24 mouse cellular contexts compared by ENCODE assay signal in the genomic region with DNA sequence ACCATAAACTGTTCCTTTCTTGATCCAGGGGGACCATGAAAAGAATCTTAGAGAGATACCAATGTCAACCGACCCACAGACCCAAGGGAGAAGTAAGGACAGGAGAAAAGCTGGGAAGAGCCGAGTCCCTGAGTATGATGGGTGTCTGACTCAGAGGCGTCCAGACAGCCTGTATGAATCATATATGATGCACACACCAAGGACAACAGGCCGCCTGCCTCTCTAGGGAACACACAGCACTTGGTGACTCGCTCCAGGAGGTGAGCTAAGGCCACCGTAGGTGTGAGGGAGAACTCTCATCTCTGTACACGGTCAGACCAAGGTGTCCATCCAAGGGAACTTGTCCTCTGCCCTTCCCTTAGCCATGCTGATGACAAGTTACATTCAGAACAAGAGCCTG. TPM values are rescaled to one million over a fixed set of nuclear protein-coding genes. Genes with fewer than 3 reads are reported as not detected.
DNase-seq lines count a peak whose midpoint lies in the region; ATAC-seq and TF ChIP-seq lines count a peak whose summit lies in the region.
"Had no signal": no experiment of that assay in that cellular context is flagged by ENCODE, and none has a peak within 500 bp of the region (broad histone marks: within the 10 kb centered on the region; RNA-seq: fewer than 3 reads in every experiment).

No protein-coding gene starts in this region.

- DNase-seq in frontal cortex, postnatal 10 days (ENCODE audit: low spot score in 2 of 2) = no peak
- peak; percentile 43 for DNase-seq in NIH3T3 (ENCODE audit: low read depth)
- peak; percentile 64 to 70 for DNase-seq in adrenal gland, postnatal 36 days
- no peak for DNase-seq in stomach, postnatal 0 days (ENCODE audit: low spot score)
- no peak for DNase-seq in cerebellum, postnatal 14 days
- DNase-seq: cerebellum, adult 11-12 months; cerebellum, postnatal 36 days; kidney, adult 9 months; kidney, postnatal 36 days; layer of hippocampus, adult 9-11 months; left cerebral cortex, postnatal 4 days; lung, adult 18-20 months; midbrain, embryonic 14.5 days; right cerebral cortex, postnatal 25 days; thymus, postnatal 25 days had no signal

- no peaks in the 10 kb centered on the region for H3K4me1 ChIP-seq in stomach, postnatal 0 days (replicated peaks; ENCODE audit: control insufficient read depth, insufficient read depth)
- no peaks in the 10 kb centered on the region for H3K4me1 ChIP-seq in forebrain, embryonic 15.5 days
- H3K4me1 ChIP-seq: embryonic facial prominence, embryonic 15.5 days; forebrain, embryonic 13.5 days; heart, embryonic 13.5 days; hindbrain, embryonic 13.5 days had no signal

- no peak overlapping the region for H3K27ac ChIP-seq in stomach, postnatal 0 days (replicated peaks)
- no peak overlapping the region for H3K27ac ChIP-seq in forebrain, embryonic 15.5 days (replicated peaks)
- H3K27ac ChIP-seq: embryonic facial prominence, embryonic 15.5 days; forebrain, embryonic 13.5 days; heart, embryonic 13.5 days; hindbrain, embryonic 13.5 days; left cerebral cortex, adult 2 months had no signal

- TF ChIP-seq CTCF in stomach, postnatal 0 days (IDR thresholded peaks at IDR 0.05; ENCODE audit: low read depth) = no peak

- H3K9me3 ChIP-seq in stomach, postnatal 0 days (ENCODE audit: control insufficient read depth, low read length) = no peaks in the 10 kb centered on the region
- no peaks in the 10 kb centered on the region for H3K9me3 ChIP-seq in forebrain, embryonic 15.5 days
- H3K9me3 ChIP-seq: embryonic facial prominence, embryonic 15.5 days; forebrain, embryonic 13.5 days; heart, embryonic 13.5 days; hindbrain, embryonic 13.5 days had no signal

- no peak overlapping the region for H3K4me2 ChIP-seq in stomach, postnatal 0 days (replicated peaks; ENCODE audit: low read depth)
- H3K4me2 ChIP-seq in forebrain, embryonic 15.5 days (replicated peaks) = no peak overlapping the region
- H3K4me2 ChIP-seq: embryonic facial prominence, embryonic 15.5 days; forebrain, embryonic 13.5 days; heart, embryonic 13.5 days; hindbrain, embryonic 13.5 days; liver, embryonic 11.5 days had no signal

- TF ChIP-seq EP300 in stomach, postnatal 0 days (optimal IDR thresholded peaks at IDR 0.05) = no peak

- 78% methylated on average over 7 of the region's 7 CpGs for WGBS in stomach, postnatal 0 days
- WGBS in forebrain, embryonic 15.5 days = 85% methylated on average over 7 of the region's 7 CpGs

- H3K27me3 ChIP-seq in stomach, postnatal 0 days (ENCODE audit: control insufficient read depth, insufficient read depth, low read length) = no peaks in the 10 kb centered on the region
- no peaks in the 10 kb centered on the region for H3K27me3 ChIP-seq in forebrain, embryonic 15.5 days
- H3K27me3 ChIP-seq: embryonic facial prominence, embryonic 15.5 days; forebrain, embryonic 13.5 days; hindbrain, embryonic 13.5 days had no signal

- no peaks in the 10 kb centered on the region for H3K36me3 ChIP-seq in stomach, postnatal 0 days (ENCODE audit: control insufficient read depth, insufficient read depth, low read length)
- no peaks in the 10 kb centered on the region for H3K36me3 ChIP-seq in forebrain, embryonic 15.5 days
- H3K36me3 ChIP-seq: embryonic facial prominence, embryonic 15.5 days; heart, embryonic 13.5 days; hindbrain, embryonic 13.5 days had no signal

- ATAC-seq in frontal cortex, adult (ENCODE audit: low TSS enrichment) = 0 out of 2 replicates have a peak, but pooled peaks have one; percentile 47
- ATAC-seq in stomach, postnatal 0 days (ENCODE audit: low FRiP score, low TSS enrichment) = 0 out of 2 replicates have a peak, but pooled peaks have one; percentile 40
- ATAC-seq in forebrain, embryonic 15.5 days (replicated peaks) = no peak
- ATAC-seq: forebrain, embryonic 13.5 days had no signal

- H3K9ac ChIP-seq in stomach, postnatal 0 days (ENCODE audit: low read length) = no peak overlapping the region
- no peak overlapping the region for H3K9ac ChIP-seq in forebrain, embryonic 15.5 days (replicated peaks)
- H3K9ac ChIP-seq: embryonic facial prominence, embryonic 15.5 days; forebrain, embryonic 13.5 days; heart, embryonic 13.5 days; hindbrain, embryonic 13.5 days had no signal

- H3K4me3 ChIP-seq in stomach, postnatal 0 days (ENCODE audit: low read depth, low read length) = no peak overlapping the region
- H3K4me3 ChIP-seq in forebrain, embryonic 15.5 days = no peak overlapping the region
- H3K4me3 ChIP-seq: embryonic facial prominence, embryonic 15.5 days; forebrain, embryonic 13.5 days; heart, embryonic 13.5 days; hindbrain, embryonic 13.5 days; left cerebral cortex, adult 2 months; megakaryocyte, embryonic 14.5 days had no signal

RNA-seq across cellular contexts. Expression of gene Bms1, which starts 51.8 kb away (rescaled TPM):
- total RNA-seq in adrenal gland, postnatal 36 days (2021) = 10 to 100 TPM; 30.7 to 32.9 TPM
- 9.6 and 11.1 TPM in 2 replicates for polyA plus RNA-seq in stomach, postnatal 0 days (2015; fragmentation: Nextera tagmentation; extraction: Ambion mirVana)
- 26.0 and 28.1 TPM in 2 replicates for polyA plus RNA-seq in forebrain, embryonic 15.5 days (2015; fragmentation: Nextera tagmentation; extraction: Ambion mirVana)

Comparison
In these comparisons a context has a peak if more than half of its experiments do, and no peak if none do; other contexts are left out.
1. DNase-seq: peak in NIH3T3 (single experiment) and adrenal gland, postnatal 36 days (2 of 2); none in frontal cortex, postnatal 10 days (0 of 2), stomach, postnatal 0 days (single experiment) and cerebellum, postnatal 14 days (0 of 2).